Mouse (Mus musculus) small intestine, adult 2 months (tissue): ENCODE measurements around the gene Oaz2. TPM values are rescaled to one million over a fixed set of nuclear protein-coding genes. Genes with fewer than 3 reads are reported as not detected.

Experiments
- H3K27ac ChIP-seq: fragments of 200-500 bp; 2 replicates; pipeline ENCODE4 v1.5.1; 2012; ENCODE audit warnings: low read depth, low read length, control low read depth, inconsistent platforms; ENCODE audit not compliant: insufficient read depth
- H3K27me3 ChIP-seq: fragments of 200-500 bp; 2 replicates; pipeline ENCODE4 v1.6.1; 2012; ENCODE audit warnings: mild to moderate bottlenecking, moderate library complexity, low read length, inconsistent platforms; ENCODE audit not compliant: control insufficient read depth, insufficient read depth
- H3K36me3 ChIP-seq: fragments of 200-500 bp; 2 replicates; pipeline ENCODE4 v1.6.1; 2012; ENCODE audit warnings: mild to moderate bottlenecking, low read length, control low read depth, inconsistent platforms; ENCODE audit not compliant: control insufficient read depth, insufficient read depth
- H3K4me1 ChIP-seq: fragments of 200-500 bp; 2 replicates; pipeline ENCODE4 v1.6.1; 2012; ENCODE audit warnings: low read length, inconsistent platforms, mixed read lengths; ENCODE audit not compliant: control insufficient read depth, insufficient read depth, insufficient read length
- H3K4me3 ChIP-seq: fragments of 200-500 bp; 2 replicates; pipeline ENCODE4 v1.5.1; 2012; ENCODE audit warnings: low read depth, mild to moderate bottlenecking, control low read depth, inconsistent platforms, low read length, moderate library complexity
- CTCF ChIP-seq: fragments of 200-500 bp; IDR thresholded peaks from 2 replicates; pipeline ENCODE4 v1.5.1; 2012; ENCODE audit warnings: low read depth, mild to moderate bottlenecking, control low read depth, inconsistent platforms, low read length, moderate library complexity, mixed read lengths; ENCODE audit not compliant: insufficient replicate concordance, insufficient read length; ENCODE audit errors: extremely low read depth
- POLR2A ChIP-seq: fragments of 200-500 bp; IDR thresholded peaks from 2 replicates; pipeline ENCODE4 v1.6.1; 2012; ENCODE audit warnings: low read depth, mild to moderate bottlenecking, control low read depth, inconsistent platforms, low read length, moderate library complexity
- WGBS: fragments of 180-500 bp; shearing (Covaris S2); methylation state at CpG from one replicate; pipeline ENCODE4 v1.1.7; 2018; 5-methylcytosine and 5-hydroxymethylcytosine counted together
- polyA plus RNA-seq: library from polyadenylated mRNA; depleted of rRNA; stranded (reverse); fragments of >200 nt; gene quantifications from 2 replicates; pipeline ENCODE4 v1.2.3, GENCODE M21; 2012

The Oaz2 gene
- polyA plus RNA-seq, 1 experiment, result 39.7 TPM

DNA sequence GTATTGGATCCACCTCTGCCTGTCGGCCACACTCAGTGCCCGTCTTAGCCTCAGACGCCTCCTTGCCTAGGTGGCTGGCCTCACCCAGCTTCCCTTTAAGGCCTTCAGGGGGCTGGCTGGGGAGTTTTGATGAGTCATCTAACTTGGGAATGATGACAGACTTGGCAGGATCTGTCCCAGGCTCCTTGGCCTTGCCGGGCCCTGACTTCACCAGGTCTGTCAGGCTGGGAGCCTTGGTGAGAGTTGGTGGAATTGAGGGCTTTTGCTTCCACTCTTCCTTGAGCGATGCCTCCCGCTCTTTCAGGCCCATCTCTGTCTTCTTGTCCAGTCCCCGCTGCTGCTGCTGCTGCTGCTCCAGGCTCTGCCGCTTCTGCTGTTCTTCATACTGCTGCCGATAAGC is 34.5 kb downstream of the Oaz2 start:
- 94% methylated on average over 9 of the region's 9 CpGs for WGBS
- no peak overlapping the region for H3K4me3 ChIP-seq
- no peak overlapping the region for H3K27ac ChIP-seq
- H3K27me3 ChIP-seq, result no peaks in the 10 kb centered on the region
- peaks cover 41% of the 10 kb centered on the region for H3K36me3 ChIP-seq
- TF ChIP-seq POLR2A (no peak), CTCF (no peak)
- H3K4me1 ChIP-seq, result no peaks in the 10 kb centered on the region

DNA sequence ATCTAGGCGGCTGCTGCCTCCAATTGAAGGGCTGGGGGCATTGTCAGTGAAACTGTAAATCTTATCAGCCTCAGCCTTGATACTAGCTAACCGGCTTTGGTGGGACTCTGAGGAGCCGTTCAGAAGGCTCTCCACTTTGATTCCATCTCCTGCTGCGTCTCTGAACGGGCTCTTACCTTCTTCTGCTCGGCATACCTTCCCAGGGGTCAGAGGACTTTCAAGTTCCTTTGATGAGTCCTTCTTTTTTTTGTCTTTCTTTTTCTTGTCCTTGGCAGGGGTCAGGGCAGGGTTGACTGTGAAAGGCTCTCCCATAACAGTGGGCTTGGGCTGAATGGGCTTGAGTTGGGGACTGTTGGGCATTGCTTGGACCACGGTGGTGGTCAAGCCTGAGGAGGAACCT is 35.4 kb downstream of the Oaz2 start:
- Histone ChIP-seq H3K4me3 (no peak overlapping the region), H3K36me3 (peaks cover 38% of the 10 kb centered on the region), H3K4me1 (no peaks in the 10 kb centered on the region), H3K27ac (no peak overlapping the region), H3K27me3 (no peaks in the 10 kb centered on the region)
- TF ChIP-seq CTCF (no peak), POLR2A (no peak)
- WGBS, result 93% methylated on average over 7 of the region's 7 CpGs

DNA sequence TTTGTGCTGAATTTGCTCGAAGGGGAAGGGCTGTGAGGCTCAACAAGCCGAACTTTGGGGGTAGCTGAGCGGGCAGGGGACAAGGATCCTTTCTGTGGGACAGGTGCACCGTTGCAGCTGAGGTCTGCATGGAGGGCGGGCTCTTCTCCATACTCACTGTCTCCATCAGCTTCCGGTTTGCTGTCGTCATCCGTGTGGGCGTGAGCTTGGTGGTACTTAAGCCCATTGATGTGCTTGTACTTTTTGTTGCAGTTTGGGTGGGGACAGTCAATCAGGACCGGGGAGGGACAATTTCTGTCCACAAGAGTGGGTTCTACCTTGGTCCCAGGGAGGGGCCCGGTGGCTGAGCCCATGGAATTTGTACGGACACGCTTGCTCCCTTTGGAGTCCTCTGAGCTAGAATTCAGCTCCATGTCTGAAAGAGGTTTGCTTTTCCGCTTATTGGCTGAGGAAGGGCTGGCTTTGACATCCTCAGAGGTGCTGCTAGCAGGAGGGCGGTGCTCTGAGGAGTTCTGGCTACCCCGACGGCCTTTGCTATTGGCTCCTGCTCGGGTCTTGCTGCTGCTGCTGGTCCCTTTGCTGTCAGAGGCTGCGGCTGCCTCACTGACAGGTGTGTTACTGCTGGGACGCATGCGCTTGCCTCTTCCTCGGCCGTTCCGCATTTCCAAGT is 36.3 kb downstream of the Oaz2 start:
- H3K27me3 ChIP-seq, result no peaks in the 10 kb centered on the region
- peaks cover 34% of the 10 kb centered on the region for H3K36me3 ChIP-seq
- no peak for TF ChIP-seq CTCF
- no peak for TF ChIP-seq POLR2A
- 93% methylated on average over 24 of the region's 24 CpGs for WGBS
- no peak overlapping the region for H3K4me3 ChIP-seq
- no peak overlapping the region for H3K27ac ChIP-seq
- no peaks in the 10 kb centered on the region for H3K4me1 ChIP-seq

DNA sequence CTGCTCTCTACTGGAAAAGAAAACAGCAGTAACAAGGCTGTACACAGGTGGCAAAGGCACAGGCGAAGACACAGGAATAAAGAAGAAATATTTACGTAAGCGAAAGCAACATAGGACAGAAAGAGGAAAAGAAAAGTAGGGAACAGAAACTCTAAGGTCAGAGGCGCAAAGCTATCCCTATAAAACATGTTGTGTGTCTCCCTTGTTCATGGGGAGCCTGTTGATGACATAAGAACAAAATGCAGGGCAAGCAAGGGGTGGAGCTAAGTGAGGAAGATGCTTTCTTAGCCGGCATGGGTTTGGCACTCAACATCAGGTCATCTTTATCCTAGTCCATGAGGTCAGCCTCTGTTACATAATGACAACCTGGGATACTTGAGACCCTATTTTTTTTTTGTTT is 50.4 kb downstream of the Oaz2 start:
- Histone ChIP-seq H3K36me3 (no peaks in the 10 kb centered on the region), H3K4me3 (no peak overlapping the region), H3K4me1 (no peaks in the 10 kb centered on the region), H3K27me3 (no peaks in the 10 kb centered on the region), H3K27ac (no peak overlapping the region)
- TF ChIP-seq CTCF, result no peak
- TF ChIP-seq POLR2A, result no peak
- WGBS, result 86% methylated on average over 5 of the region's 5 CpGs

DNA sequence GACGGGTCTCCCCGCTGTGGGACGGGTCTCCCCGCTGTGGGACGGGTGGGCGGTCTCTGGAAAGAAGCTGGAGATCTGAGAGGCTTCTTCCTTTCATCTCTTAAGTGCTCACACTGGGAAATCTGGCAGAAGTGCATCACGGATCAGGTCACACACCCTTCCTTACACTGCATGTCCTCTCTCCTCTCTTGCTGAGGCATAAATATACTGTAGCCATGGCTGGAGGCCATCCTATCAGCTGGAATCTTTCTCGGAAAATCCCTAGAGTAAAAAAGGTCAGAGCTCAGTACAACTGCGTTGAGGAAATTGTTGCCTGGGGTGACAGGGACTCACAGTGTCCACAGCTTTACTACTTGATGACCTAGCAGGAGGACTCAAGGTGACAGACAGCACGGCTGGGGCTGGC is 53.4 kb downstream of the Oaz2 start:
- H3K27me3 ChIP-seq, result no peaks in the 10 kb centered on the region
- H3K4me1 ChIP-seq, result no peaks in the 10 kb centered on the region
- 56% methylated on average over 10 of the region's 10 CpGs for WGBS
- no peaks in the 10 kb centered on the region for H3K36me3 ChIP-seq
- H3K27ac ChIP-seq, result no peak overlapping the region
- TF ChIP-seq CTCF, result no peak
- TF ChIP-seq POLR2A, result no peak
- no peak overlapping the region for H3K4me3 ChIP-seq

DNA sequence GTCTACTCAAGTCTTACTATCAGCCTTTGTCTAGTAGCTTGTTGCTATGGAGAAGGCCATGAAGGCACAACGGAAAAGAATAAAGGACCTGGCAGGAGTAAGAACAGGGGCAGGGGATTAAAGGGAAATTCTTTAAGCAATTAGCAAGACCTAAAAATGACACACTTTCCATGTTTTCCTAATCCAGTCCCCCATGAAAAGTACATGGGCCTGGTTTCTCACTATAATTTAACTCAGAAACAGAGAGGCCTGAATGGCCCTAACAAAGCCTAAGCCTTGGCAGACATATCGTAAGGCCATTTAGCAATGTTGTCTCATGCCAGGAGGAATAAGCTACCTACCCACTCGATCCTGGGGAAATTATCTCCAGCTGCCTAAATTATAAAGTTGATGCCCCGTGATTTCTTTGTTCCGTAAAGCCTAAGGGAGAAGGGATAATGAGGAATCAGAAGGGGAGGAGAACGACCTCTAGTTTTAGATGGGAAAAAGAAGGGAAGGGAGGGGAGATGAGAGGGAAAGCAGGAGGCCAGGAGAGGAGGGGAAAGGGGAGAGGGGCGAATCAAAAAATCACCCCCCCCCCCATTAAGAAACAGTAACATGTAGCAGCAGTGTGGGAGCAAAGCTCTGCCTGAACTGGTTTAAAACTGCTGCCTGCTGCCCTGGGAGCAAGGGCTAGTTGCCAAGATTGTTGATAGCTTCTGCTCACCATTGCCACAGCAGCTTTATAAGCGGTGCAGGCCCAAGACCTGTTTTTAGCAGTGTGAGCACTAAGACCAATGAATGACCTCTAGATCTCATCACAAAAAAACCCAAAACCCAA is 56.9 kb downstream of the Oaz2 start:
- WGBS, result 71% methylated on average over 8 of the region's 8 CpGs
- Histone ChIP-seq H3K27me3 (no peaks in the 10 kb centered on the region), H3K4me3 (no peak overlapping the region), H3K36me3 (peaks cover 3% of the 10 kb centered on the region), H3K4me1 (no peaks in the 10 kb centered on the region), H3K27ac (no peak overlapping the region)
- TF ChIP-seq POLR2A (no peak), CTCF (no peak)

DNA sequence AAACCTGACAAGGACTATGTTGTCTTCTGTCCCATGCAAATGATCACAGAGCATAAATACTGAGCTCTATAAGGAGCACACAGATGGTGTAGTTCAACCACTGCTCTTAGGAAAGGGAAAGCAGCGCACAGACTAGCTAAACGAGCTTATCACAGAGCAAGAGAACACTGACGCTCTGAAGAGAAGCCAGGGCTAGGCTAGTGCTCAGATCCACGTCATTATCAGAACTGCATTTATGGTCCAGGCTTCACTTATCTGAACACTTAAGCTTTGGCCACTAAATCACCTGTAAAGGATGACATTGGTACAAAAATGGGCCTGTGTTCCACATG is 57.5 kb downstream of the Oaz2 start:
- Histone ChIP-seq H3K4me3 (no peak overlapping the region), H3K27ac (no peak overlapping the region), H3K36me3 (peaks cover 7% of the 10 kb centered on the region), H3K4me1 (no peaks in the 10 kb centered on the region), H3K27me3 (no peaks in the 10 kb centered on the region)
- TF ChIP-seq POLR2A, result no peak
- no peak for TF ChIP-seq CTCF
- 27% methylated on average over 4 of the region's 4 CpGs for WGBS
